Mouse (Mus musculus) B cell, adult 67 days (primary cell): ENCODE measurements around the gene 1700049E17Rik2. TPM values are rescaled to one million over a fixed set of nuclear protein-coding genes. Genes with fewer than 3 reads are reported as not detected.

Experiments used
- total RNA-seq, 2 experiments: library from RNA; stranded (reverse); gene quantifications; 4 replicates each; pipeline ENCODE4 v1.2.4; 2023

Gene 1700049E17Rik2
- total RNA-seq: not detected

DNA sequence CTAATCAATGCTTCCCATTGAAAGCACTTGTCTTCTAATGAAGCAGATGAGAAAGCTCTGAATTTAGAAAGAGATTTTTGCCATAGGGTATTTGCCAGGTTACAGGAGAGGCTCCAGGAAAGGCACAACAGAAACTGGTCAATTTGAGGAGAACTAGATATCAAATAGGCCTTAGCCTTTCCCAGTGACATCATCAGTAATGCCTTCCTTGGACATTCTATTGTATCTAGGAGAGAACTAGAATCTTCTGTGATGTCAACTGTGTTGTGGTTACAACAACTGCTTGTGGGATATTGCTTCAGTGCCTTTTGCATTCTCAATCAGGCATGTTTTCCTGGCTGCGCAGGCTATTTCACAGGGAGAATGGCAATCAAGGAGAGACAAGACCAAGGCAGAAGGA lies at the start of gene 1700049E17Rik2:
1700049E17Rik2 (plus strand) TSS at position 301 of the 400 bp plus-strand sequence.

DNA sequence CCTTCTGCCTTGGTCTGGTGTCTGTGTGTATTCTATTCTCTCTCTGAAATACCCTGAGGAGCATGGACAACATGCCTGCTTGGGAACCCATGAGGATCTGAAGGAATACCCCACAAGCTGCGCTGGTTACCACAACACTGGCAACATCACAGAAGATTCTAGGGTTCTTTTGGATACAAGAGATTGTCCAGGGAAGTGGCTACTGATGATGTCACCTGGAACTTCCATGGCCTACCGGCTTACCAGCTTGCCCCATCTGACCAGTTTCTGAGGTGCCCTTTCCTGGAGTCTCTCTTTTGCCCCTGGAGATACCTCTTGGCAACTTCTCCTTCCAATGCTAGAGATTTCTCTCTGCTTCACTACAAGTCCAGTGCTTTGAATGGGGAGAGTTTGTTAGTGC lies 17.5 kb upstream of the 1700049E17Rik2 start, which contains the start of gene Gm7970:
Gm7970 (minus strand) TSS at position 101 of the 400 bp plus-strand sequence.

DNA sequence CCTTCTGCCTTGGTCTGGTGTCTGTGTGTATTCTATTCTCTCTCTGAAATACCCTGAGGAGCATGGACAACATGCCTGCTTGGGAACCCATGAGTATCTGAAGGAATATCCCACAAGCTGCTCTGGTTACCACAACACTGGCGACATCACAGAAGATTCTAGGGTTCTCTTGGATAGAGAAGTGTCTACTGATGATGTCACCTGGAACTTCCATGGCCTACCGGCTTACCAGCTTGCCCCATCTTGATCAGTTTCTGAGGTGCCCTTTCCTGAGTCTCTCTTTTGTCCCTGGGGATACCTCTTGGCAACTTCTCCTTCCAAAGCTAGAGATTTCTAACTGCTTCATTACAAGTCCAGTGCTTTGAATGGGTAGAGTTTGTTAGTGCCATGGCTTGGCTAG lies 51.5 kb downstream of the 1700049E17Rik2 start, which contains the start of gene Gm3072:
Gm3072 (minus strand) TSS at position 101 of the 400 bp plus-strand sequence.

Other genes starting within 250 kb of the 1700049E17Rik2 start
- gene Gm5798, start 224.6 kb upstream of the 1700049E17Rik2 start, total RNA-seq: not detected
- not detected for gene Gm7945, start 186.8 kb upstream of the 1700049E17Rik2 start, total RNA-seq
- not detected for gene Gm6482, start 164.9 kb upstream of the 1700049E17Rik2 start, total RNA-seq
- not detected for gene Gm7954, start 119.7 kb upstream of the 1700049E17Rik2 start, total RNA-seq
- gene Gm3486, start 83.7 kb upstream of the 1700049E17Rik2 start, total RNA-seq: not detected
- gene Gm7970, start 17.6 kb upstream of the 1700049E17Rik2 start, total RNA-seq: not detected
- not detected for gene Gm3072, start 51.4 kb downstream of the 1700049E17Rik2 start, total RNA-seq
- not detected for gene Gm3676, start 73.3 kb downstream of the 1700049E17Rik2 start, total RNA-seq
- gene Gm8068, start 128.7 kb downstream of the 1700049E17Rik2 start, total RNA-seq: not detected
- not detected for gene Gm7929, start 177.4 kb downstream of the 1700049E17Rik2 start, total RNA-seq
- gene Gm47189, start 199.2 kb downstream of the 1700049E17Rik2 start, total RNA-seq: not detected